Mouse (Mus musculus): ENCODE data around the gene Stk40.
"Not testable (repeated sequence)": the region's sequence is repeated elsewhere in the genome, so short reads cannot be mapped to it uniquely, and the experiment has no call there.

Gene Stk40

DNA sequence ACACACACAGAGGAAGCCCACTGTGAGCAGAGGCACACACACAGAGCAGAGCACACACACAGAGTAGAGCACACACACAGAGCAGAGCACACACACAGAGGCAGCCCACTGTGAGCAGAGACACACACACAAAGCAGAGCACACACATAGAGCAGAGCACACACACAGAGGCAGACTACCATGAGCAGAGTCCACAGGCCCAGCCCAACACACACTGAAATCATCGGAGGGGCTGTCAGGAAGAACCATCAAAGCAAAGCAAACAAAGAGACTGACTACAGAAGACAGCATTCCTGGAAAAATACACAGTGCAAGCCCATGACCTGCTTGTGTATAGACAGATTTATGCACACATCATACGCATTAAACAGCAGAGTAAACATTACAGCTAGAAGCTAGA lies 52.1 kb downstream of the Stk40 start:
- DNase-seq (ENCODE audit: low spot score) = no peak

DNA sequence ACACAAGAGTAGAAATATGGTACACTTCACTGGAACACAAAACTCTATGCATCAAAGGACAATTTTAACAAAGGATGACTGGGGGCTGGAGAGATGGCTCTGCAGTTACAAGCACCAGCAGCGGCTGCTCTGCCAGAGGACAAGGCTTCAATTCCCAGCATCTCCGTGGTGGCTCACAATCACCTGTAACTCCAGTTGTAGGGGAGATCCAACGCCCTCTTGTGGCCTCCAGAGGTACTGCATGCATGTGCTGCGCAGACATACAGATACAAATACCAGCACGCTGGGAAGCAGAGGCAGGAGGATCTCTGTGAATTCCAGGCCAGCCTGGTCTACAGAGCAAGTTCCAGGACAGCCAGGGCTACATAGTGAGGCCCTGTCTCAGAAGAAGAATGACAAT lies 52.9 kb downstream of the Stk40 start:
- DNase-seq (ENCODE audit: low spot score) = no peak

DNA sequence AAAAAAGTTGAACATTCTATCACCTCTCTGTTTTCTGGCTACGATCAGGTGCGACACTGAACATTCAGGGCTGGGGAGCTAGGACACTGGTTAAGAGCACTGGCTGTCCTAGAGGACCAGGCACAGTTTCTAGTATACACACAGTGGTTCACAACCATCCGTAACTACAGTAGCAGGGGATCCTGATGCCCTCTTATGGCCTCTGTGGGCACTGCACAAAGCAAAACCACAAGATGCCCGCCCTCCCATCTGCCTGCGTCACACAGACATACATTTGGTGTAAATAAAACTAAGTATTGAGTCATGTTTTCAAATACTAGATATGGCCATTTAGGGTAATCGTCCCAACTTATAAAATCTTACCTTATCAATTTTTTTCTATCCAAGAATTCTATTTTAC lies 53.8 kb downstream of the Stk40 start:
- no peak for DNase-seq (ENCODE audit: low spot score)

DNA sequence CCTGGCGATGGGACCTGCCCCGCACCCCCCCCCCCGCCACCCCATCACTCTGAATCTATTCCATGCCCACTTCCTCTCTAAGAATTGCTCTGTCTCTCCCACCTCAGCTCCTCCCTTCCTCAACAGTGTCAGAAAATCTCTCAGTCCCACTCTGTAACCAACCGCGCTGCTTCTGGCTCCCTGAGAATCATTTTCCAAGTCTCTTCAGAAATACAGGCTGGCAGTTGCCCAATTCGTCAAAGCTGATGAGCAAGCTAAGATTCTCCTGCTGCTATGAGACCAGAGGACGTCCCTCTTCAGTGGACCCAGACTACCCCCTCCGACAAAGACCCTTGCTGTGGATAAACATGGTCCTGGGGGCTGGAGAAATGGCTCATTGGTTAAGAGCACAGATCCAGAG lies 55.7 kb downstream of the Stk40 start:
- no peak for DNase-seq (ENCODE audit: low spot score)

DNA sequence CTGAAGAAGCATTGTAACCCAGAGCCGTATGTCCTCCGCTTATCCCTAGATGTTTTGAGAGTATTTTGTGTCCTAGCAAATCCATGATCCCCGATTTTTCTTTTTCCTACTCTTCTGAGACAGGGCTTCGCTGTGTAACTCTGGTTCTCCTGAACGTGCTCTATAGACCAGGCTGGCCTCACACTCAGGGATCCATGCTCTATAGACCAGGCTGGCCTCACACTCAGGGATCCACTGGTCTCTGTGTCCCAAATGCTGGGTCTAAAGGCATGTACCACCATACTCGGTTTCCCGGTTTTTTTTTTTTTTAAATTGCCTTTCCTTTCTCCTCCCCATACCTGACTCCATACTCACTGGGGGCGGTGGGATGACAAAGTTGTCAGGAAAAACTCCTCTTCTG lies 57.2 kb downstream of the Stk40 start:
- no peak for DNase-seq (ENCODE audit: low spot score)

DNA sequence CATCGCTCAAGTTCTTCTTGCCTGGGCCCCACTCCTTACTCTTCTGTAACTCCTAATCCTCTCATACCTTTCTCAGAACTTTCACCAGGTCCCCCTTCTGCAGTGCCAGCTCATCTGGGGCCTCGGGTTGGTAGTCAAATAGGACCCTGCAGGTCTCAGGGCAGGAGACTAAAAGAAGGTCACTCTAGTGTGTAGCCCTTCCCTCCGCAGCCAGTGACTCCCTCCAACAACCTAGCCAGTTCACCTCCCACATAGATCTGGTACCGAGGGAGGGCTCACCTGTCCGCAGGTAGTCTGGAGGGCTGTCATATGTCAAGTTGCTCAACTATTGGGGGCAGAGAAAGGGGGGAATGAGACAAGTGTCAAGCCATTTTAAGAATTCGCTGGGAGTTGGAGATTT lies 57.7 kb downstream of the Stk40 start:
- no peak for DNase-seq (ENCODE audit: low spot score)

DNA sequence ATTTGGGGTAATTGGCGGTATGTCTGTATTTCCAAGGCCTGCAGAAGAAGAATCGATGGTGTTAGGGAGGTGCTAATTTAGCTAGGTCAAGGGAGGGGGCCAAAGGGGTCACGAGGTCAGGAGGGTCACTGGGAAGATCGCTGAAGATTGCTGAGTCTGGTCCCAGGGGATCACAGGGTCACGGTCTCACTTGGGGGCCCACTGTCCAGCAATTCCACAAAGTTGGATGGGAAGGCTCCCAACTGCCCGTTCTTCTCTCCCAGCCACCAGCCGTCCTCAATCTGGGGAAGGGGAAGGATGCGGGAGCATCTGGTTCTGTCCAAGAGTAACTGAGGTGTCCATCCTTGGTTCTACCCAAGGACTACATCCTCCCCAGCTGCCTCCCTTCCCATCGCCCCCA lies 58.2 kb downstream of the Stk40 start:
- DNase-seq (ENCODE audit: low spot score) = no peak

DNA sequence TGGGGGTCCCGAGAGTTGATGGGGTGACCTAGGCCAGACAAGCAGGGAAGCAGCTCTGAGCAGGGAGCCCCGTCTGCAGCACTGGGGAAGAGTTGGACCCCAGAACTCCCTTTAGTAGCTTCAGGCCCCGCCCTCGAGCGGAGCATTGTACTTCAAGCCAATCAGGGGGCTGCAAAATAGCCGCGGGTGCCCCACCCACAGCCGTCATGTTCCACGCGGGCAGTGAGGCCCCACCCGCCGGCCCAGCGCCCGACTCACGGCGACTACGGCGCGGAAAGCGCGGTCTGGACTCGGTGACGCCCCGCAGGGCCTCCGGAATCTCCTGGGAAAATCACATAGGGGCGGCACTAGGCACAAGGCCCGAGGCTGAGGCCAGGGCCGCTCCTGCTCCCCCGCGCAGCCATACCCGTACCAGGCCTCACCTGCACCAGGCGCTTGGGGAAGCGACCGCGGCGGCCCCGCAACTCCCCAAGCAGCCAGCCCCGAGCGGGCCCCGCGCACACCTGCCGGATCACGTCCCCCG lies 58.8 kb downstream of the Stk40 start:
- no peak for DNase-seq (ENCODE audit: low spot score)

DNA sequence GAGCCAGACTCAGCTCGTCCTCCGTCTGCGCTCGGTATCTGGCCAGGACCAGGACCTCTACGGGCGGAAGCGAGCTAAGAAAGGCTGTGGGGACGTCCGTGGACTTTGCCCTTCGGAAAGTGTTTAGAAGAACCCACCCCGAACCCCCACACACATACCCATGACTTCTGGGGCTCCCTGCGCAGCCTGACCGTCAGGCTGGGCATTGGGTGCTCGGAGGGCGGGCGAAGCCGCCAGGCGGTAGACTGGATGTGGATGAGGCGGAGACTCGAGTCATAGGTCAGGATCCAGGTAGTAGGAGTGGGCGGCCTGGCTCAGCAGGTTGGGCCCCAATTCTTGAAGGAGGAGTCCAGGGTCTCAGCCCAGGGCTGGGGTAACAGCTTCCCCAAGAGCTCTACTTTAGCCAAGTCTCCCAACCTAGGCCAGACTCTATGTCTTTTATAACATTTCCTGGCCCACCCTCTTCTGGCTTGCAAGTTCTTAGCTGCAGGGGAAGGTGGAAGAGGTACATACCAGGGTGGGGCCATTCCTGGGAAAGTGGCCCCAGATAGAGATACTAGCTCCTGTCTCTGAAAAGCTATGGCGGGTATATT lies 59.4 kb downstream of the Stk40 start, which contains the start of gene Sh3d21:
Sh3d21 (minus strand) TSS at position 425 of the 593 bp plus-strand sequence.
- no peak for DNase-seq (ENCODE audit: low spot score)

DNA sequence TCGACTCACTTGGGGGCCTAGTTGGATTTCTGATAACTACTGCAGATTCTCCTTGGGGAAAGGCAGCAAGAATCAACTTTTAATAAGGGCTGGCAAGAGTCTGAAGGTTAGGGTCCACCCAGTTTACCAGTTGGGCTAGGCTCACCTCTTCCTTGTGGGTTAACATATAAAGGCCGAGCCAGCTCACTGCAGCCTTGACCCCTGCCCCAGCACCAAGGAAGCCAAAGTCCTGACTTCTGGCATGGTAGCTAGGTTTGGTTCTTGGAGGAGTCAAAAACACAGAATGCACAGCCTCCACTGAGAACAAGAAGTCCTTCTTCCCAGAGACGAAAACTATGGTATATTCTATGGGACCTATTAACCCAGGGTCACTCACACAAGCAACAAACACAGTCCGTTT lies 59.9 kb downstream of the Stk40 start:
- DNase-seq (ENCODE audit: low spot score) = no peak

DNA sequence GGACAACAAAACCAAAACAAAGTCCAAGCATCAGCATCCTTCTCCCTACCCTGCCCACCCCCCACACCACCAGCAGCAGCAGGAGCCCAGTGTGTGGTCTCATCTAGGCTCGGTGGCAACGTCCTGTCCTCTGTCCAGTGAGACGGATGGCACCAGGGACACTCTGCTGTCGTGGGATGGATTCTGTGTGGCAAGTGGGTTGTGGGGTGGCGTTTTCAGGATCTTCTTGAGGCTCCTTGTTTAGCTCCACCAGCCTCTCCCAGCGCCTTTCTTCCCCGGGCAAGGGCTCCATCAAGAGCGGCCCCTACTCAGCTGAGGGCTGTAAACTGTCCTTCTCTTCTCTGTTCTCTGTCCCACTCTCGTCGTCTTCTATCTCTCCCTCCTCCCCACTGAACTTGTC lies 61.3 kb downstream of the Stk40 start:
- DNase-seq (ENCODE audit: low spot score) = not testable (repeated sequence)

DNA sequence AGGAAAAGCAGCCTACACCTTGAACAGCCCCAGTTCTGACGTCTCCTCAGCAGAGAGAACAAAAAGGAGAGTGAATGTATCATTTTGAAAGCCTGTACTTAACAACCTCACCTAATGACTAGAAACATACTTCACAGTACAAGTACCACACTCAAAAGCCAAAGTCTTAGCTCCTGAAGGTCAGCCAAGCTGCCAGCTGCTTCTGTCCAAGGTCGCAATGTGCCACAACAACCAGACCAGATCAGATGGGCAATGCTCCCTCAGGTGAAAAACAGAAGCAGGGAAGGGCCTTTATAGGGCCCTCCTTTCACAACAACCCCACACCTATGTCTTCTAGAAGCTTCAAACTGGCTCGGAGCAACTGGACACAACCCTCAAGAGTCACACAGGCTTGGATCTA lies 62.3 kb downstream of the Stk40 start:
- no peak for DNase-seq (ENCODE audit: low spot score)

DNA sequence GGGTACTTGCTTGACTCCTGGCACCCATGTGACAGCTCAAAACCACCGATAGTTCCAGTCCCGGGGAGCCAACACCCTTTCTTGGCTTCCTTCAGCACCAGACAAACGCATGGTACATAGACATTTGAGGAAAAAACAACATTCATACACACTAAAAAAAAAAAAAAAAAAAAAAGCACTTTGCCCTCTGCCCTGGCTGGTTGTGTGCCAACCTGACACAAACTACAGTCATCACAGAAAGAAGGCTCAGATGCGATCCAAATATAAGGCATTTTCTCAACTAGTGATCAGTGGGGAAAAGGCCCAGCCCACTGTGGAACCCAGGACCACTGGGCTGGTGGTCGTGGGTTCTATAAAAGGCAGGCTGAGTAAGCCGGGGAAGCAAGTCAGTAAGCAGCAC lies 65.1 kb downstream of the Stk40 start:
- DNase-seq (ENCODE audit: low spot score) = no peak

DNA sequence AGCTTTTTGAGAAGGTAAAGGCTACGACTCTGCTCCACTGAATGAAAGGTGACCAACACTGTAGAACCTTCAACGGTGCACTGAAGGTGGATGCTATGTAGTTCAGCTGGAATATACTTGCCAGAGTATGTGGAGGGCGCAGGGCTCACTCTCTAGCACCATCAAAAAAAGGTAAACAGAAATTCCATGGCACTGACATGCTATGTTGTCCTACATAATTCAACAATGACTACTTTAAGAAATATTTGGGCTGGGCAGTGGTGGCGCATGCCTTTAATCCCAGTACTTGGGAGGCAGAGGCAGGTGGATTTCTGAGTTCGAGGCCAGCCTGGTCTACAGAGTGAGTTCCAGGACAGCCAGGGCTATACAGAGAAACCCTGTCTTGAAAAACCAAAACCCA lies 67.0 kb downstream of the Stk40 start:
- DNase-seq (ENCODE audit: low spot score) = not testable (repeated sequence)

DNA sequence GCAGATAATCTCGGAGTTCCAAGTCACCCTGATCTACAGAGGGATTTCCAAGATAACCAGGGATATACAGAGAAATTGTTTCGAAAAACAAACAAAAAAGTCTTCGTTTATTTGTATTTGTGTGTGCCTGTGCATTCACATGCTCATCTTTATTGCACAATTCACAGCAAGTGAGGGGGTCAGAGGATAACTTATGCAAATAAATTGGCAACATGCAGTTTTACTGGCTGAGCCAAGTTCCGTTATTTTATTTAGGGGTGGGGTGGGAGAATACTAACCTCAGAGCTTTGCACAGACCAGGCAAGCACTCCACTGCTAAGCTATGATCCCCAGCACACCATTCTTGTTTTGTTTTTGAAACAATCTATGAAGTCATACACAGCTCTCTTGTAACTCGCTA lies 70.0 kb downstream of the Stk40 start:
- DNase-seq (ENCODE audit: low spot score) = no peak

DNA sequence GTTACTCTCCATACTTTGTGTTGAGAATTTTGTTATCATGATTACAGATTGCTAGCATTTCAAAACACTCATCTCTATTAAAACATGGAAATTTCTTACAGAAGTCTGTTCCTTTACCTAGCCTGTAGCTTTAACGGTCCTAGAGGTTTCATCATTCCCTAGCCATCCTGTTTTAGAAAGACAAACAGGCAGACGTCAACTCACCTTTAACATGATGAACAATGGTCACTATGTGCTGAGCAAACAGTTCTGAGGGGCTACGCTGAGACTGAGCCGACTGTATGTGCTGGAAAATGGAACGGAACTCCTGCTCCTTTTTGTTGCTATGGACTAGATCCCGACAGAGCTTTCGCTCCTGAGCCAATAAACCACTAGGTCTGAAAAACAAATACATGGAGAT lies 72.2 kb downstream of the Stk40 start:
- DNase-seq (ENCODE audit: low spot score) = not testable (repeated sequence)

DNA sequence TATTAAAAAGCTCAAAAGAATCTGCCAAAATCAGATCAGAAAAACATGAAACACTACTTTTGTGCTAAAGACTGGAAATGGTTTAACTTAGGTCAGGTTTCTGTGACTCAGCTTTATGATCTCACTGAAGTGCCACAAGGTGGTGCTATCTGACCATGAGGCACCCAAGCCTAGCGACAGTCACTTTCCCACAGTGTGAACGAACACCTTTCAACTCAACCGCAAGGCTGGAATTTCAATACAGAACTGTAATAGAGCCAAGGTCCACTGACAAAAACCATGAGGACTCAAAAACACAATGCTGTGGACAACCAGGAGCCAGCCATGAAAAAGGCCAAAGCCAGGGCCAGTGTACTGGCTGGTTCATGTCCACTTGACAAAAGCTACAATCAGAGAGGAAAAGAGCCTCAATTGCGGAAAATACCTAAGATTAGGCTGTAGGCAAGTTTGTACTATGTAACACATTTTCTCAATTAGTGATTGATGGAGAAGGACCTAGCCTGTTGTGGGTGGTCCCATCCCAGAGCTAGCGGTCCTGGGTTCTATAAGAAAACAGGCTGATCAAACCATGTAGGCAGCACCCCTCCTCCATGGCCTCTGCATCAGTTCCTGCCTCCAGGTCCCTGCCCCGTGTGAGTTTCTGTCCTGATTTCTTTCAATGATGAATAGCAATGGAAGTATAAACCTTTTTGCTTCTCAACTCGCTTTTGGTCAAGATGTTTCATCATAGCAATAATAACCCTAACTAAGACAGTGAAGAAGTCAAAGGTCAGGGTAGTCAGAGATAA lies 77.6 kb downstream of the Stk40 start:
- DNase-seq (ENCODE audit: low spot score) = peak; percentile 60

DNA sequence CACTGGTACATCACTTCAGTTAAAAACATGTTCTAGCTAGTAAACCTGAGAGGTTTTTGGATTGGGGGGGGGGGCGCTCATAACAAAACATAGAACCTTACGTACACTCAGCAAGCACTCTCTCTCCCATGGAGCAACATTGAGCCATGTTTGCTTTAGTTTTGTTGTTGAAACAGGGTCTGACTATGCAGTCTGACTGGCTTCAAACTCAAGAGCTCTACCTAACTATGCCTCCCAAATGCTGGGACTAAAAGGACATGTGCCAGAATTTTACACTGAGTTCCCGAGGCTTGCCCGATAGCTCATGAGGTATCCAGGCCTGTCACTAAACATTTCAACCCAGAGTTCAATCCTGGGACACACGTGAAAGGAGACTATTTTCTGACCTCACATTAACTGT lies 79.3 kb downstream of the Stk40 start:
- DNase-seq (ENCODE audit: low spot score) = no peak

DNA sequence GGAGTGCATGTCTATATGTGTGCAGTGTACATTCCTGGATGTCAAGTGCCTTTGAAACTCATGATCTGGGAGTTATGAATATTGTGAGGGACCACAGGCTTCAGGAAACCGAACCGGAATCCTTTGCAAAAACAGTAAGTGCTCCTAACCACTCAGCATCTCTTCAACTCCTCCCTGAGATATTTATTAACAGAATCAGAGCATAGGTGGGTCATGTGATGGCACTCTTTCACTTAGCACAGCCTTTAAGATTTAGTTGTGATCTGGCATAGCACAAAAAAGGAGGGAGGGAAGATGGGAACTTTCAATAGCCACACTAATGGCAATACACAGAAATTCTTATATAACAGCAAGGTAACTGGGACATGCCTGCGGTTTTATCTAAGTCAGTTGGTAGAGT lies 83.3 kb downstream of the Stk40 start:
- no peak for DNase-seq (ENCODE audit: low spot score)
